Mouse (Mus musculus) retina, embryonic 14.5 days (tissue): Measurements from ENCODE around the gene Ndufb4.
"Not testable (repeated sequence)": the region's sequence is repeated elsewhere in the genome, so short reads cannot be mapped to it uniquely, and the experiment has no call there.

ENCODE experiments used
- DNase-seq: peaks from one replicate; pipeline ENCODE4 v3.0.0-alpha.2; 2015; ENCODE audit warnings: low spot score

Gene Ndufb4

DNA sequence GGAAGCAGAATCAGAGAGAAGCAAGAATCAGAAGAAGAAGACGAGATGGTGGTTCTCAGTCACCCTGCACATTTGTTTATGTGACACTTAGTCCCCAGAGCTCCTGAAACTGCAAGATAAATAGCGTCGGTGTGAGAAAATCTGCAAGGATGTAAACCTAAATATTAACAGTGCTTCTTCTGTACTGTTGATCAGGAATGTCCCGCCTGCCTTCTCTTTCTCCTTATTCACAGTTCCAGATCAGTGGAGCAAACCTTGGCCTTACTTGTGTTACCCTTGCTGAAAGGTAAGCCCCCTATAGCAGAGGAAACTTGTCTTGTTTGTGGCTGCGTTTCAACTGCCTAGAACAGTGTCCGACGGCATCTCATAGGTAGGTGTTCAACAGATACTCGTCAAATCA is 23.3 kb upstream of the Ndufb4 start:
- DNase-seq: no peak

DNA sequence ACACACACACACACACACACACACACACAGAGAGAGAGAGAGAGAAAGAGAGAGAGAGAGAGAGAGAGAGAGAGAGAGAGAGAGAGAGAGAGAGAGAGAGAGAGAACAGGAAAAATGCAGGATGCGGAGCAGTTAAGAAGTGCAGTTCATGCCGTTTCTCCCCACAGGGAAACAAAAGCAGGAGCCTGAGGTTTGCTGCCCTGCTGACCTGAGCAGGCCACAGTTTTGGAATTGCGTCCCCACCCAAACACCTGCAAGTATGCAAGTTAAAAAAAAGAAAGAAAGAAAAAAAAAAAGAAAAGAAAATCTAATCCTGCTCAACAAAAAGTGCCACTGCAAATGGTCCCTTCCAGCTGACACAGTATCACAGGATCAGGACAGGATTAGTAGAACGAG is 22.4 kb upstream of the Ndufb4 start:
- DNase-seq: no peak

DNA sequence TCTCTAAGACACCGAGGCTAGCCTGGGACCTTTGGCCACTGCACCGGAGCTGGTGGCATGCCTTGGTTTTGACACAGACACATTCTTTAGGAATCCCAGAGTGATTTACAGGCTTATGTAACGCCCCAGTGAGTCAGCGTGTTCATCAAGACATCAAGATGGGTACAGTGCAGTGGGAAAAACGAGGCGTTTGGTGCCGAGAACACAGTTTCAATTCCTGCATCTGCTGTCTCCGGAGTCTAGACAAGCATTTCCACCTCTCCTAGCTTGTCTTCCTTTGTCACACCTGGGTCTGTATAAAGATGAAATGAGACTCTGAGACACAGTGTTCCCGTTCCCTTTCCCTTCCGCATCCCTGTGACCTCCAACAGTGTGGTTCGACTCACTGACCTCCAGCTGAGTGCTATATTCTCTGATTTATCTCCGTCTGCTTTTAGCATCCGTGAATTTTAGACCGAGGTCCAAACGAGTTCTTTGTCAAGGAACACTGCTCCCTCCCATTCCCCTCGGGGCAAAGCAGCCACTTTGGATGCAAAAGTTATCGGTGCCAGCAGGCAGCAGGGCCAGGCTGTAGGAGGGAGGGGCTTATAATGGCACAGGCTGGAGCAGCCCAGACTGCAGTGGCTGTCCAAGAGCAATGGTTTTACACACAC is 21.9 kb upstream of the Ndufb4 start:
- DNase-seq: no peak

DNA sequence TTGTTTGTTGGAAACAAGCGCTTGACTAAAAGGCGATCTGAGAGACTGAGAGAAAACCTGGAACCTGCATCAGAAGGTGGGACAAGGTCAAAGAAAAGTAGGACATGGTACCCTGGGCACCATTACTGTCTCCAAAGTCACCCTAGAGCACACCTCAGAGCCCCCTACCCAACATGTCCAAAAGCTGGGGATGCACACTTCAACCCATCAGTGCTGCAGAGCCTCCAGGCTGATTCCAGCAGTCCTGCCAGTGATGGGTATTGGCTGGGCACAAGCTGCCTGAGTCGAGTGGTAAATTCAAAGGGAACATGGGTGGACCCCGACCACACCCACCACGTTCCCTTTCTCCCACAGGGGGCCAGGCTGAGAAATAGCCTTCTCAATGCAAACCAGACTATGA is 21.1 kb upstream of the Ndufb4 start:
- no peak for DNase-seq

DNA sequence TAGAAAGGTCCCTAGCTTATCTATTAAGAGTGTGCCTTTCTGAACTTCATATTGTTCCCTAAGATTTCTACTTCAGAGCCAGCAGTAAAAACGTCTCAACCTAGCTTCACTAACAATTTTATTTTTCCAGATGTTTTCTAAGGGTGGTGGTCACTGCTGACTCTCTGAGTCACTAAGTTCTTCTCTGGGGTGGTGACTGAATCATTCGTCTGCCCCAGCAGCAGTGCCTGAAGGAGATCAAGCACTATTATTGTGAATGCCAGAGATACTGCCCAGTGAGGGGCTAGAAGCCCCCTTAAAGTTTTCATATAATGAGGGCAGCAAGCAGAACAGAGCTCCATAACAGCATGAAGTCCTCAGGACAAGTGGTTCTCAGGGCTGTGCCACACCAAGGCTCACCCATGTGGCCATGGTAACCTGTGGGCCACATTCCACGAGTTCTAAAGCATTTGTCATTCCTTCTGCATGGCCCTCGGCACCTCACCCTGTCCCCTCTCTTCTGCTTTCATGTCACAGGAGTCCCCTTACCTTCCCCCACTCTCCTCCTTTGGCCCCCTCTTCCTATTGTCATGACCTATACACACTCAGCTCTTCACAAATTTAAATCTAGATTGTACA is 16.5 kb upstream of the Ndufb4 start:
- no peak for DNase-seq

DNA sequence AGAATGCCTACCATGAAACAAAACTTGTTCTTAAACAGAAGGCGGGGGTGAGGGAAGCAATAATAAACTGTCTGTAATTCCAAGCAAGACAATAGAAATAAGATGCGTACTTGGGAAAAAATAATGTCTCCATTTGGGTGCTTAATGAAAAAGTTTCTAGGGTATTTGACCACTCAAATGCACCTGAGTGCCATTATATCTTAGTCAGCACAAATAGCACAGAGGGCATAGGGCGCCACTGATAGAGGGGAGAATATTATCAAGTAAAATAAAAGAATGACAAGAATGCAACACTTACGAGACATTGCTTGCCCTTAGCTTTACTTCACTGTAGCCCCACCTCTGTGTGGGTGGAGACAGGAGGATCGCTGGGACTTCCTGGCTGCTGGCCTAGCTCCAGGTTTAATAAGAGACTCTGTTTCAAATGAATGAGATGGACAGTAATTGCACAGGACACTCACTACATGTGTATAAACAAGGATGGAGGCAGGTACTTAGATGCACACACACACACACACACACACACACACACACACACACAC is 11.2 kb upstream of the Ndufb4 start:
- DNase-seq: no peak

DNA sequence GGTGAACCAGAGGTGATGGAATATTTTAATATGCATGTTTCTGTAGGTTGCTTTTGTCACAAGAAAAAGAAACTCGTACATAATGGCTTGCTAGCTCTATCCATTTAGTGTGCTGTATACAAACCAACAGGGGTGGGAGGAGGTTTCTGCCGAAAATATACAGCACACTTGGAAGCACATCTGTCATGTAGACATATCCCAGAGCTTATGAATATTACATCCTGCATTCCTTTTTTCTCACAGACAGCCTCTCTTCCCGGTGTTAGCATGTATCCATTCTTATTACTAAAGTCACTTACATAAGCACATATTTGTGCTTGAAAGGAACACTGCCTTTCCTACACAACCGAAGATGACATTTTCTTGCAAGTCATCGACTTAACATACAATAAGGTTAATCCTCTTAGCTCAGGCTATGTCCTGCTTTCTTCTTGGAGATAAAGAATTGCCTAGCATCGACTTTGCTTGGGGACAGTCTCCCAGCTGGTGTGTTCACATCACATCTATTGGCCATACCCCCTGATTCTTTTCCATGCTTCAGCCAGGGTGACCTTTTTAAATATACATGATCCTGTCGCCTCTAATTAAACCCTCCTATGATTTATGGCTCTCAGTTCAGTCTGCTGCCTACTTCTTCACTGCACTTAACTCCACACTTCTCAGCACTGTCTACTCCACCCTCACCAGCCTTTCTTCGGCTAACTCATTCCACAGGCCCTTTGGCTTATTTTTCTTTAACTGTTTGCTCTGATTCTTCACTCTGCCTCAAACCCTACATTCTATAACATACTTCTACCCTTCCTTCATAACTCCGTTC is 9.6 kb upstream of the Ndufb4 start:
- DNase-seq: peak; percentile 58

DNA sequence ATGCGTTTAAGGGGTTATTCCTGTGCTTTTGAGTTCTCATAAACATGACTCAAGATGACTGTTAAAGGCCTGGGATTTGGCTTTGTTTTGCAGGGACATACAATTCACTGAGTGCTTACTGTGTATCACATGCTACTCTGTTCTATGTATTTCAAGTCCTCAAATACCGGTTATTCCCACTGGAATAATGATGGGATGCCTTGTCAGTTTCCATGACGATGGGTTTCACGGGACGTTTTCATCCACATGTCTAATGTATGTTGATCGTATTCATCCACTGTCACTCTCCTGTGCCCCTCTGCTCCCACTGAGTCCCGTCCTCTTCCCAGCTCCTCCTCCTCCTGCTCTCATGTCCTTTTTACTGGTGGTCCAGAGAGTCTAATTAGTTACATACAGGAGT is 2.5 kb upstream of the Ndufb4 start:
- no peak for DNase-seq

DNA sequence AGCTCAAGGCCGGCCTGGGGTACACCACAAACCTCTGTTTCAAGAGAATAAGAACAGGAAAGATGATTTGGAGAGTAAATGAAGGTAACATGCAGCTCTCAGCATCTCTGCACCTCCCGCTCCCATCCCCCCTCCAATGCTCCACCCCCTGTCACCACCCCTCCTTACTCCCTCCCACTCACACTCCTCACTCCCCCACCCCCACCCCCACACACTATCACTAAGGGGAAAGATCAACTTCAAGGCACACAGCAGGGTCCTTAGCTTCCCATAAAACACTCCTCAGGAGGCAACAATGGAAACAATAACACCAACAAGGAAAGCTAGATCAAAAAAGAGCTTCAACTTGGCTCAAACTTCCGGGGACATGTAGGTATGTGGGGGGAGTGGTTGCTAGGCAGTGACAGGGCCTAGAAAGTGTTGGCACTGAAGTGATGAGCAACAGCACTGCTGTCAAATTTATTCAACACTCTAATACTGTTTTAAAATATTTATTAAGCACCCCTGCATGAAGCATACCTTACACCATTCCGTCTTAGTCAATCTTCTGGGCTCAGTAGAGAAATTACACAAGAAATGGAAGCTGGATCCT is 1.6 kb upstream of the Ndufb4 start:
- no peak for DNase-seq

DNA sequence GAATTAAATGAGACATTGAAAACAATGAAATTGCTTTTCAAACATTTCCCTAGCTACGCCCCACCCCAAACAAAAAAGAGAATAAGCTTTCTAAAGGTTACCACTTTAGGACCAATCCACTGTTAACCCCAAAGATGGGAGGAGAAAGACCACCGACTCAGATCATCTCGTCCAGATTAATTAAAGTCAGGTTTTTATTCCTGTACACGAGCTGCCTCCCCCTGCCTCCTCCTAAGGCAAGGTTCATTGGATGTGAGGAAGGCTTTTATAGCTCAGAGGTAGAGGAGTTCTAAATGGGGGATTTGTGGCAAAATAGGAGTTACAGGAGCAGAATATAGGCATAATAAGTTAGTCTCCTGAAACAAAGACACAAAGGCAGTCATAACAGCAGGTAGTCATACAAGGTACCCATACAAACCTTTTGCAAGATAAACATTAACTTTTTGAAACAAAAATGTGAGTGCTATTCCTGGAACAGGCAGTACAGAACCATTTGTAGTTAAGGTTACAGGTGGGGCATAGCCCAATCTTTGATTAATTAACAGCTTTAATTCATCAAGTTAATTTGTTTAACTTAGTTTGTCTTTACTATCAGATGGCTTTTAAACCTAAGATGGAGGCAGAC is 690 bp upstream of the Ndufb4 start:
- DNase-seq: no peak

DNA sequence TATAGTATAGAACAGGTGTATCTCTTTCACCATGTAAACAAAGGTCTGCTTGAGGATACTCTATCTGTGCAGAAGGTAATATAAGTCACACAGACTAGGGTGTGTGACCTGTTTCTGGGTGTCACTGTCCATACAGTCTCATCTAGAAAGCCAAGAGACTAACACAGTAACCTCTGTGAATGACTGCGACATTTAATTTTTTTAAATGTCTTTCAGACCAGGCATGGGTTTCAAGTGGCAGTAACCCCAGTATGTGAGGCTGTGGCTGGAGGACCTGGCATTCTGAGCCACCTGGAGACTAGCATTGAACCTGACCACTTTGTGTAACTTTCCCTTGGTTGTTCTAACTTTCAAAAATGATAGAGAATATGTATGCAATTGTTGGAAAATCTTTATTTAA is 1.2 kb downstream of the Ndufb4 start:
- DNase-seq: no peak

DNA sequence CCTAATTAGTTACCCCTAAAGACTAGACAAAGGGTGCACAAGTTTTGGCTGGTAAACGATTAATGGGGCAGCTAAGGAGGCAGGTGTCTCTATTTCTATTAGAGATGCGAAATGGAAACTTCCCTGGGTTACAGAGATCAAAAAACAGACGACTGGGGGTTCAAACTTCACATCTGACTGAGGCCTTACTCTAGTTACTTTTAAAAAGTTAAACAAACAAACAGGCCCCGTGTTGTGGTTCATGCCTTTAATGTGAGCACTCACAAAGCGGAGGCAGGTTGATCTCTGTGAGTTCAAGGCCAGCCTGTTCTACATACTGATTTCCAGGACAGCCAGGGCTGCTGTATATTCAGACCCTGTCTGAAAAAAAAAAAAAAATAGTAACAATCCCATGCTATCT is 1.6 kb downstream of the Ndufb4 start:
- DNase-seq: no peak

DNA sequence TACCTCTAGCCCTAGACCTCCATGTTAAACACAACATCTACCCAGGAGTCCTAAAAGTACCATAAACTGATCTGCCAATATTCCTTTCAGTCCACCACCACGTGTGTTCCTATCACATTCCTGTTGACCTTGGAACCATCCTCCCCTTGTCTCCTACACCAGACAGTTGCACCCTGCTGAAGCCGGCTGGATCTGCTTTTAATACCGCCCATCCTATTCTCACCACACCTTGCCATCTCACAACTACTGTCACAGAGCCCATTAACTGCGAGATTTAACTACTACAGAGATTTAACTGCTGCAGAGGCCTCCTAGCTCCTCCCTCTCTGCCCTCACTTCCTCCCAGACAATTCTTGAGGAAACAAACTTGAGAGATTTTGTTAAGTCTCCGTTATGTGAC is 2.8 kb downstream of the Ndufb4 start:
- no peak for DNase-seq

DNA sequence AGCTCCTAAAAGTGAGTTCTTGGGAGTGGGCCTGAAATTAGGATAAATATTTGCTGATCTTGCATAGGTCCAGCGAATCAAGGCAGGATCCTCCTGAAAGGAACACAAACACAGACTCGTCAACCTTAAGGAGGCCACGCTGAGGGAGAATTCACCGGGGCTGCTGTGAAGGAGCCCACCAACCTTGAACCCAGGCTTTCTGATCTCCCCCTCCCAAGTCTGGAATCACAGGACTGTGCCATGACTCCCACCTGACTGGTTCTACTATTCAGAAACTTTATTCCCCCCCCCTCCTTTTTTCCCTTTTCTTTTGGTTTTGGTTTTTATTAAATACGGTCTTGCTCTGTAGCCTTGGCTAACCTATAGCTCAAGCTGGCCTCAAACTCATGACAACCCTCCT is 5.2 kb downstream of the Ndufb4 start:
- no peak for DNase-seq

DNA sequence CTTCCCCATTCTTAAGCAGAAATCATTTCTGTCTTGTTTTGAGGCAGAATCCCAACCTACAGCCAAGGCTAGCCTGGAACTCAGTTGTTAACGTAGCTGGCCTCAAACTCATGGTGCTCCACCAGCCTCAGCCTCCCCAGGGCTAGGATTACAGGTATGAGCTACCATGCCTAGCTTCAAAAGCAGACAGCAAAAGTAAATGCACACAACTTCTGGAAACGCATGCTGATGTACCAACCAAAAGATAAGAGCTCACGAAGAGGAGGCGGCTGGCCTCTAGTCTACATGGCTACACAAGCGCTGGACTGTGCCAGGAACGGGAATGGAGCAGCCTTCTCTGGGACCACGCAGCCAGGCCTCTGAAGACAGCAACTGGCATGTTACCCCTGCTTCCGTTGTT is 6.3 kb downstream of the Ndufb4 start:
- no peak for DNase-seq

DNA sequence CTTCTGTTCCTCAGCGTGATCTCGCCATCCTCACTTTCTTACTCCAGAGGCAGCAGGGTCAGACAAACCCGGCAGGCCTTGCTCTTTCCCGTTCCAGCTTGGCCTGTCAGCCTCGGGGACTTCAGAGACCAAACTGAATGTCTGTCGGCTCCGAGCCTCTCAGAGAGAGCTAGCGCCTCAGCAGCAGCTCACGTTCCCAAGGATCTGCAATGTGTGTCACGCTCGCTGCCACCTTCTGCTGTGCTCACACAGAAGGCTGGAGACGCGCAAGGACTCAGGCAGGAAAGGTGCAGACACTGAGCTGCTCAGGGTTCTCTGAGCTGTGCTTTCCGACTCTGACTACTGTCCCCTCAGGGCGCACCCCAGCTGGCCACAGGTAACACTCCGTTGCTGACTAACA is 7.2 kb downstream of the Ndufb4 start:
- no peak for DNase-seq

DNA sequence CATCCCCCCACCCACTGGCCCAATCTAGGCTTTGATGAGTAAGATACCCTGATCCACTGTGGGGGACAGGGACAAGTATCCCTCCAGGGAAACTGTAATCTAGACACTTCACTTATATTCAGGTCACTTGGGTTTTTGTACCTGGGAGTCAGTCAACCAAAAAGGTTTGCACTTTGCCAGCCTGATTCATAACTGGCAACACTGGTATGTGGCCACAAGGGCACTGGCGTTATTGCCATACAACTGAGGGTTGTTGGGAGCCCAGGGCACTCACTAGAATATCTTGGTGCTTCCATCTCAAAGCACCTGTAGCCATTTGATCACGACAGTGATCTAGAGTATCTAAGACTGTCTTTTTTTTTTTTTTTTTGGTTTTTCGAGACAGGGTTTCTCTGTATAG is 8.5 kb downstream of the Ndufb4 start:
- DNase-seq: no peak

DNA sequence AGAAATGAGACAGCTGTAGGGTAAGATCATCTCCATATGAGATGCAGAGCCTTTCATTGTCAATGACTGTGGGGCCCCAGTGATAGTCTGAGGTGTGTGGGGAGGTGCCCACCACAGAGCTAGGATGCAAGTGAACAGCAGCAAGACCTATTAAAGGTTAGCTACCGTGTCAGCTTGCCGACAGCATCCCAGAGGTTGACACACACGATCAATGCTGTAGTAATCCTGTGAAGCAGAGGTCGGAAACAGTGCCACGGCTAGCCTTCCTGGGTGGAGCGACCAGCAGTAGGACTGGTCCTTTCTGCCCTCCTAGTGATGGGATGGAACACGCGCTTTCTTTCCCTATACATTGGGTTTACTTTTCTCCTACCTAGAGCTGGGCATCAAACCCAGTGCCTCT is 9.0 kb downstream of the Ndufb4 start:
- no peak for DNase-seq

DNA sequence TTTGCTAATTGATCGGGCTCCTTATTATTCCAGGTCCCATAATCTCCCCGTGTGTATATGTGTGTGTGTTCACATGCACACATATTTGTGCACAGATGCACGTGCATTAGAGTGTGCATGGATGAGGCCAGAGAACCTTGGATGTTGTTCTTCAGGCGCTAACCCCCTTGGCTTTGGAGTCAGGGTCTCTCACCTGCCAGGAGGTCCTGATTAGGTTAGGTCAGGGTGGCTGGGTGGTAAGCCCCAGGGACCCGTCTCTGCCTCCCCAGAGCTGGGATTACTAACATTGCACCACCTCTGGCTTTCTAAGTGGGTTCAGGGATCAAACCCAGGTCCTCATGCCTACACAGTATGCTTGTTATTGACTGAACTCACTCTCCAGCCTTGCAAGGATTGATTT is 9.8 kb downstream of the Ndufb4 start:
- DNase-seq: no peak

DNA sequence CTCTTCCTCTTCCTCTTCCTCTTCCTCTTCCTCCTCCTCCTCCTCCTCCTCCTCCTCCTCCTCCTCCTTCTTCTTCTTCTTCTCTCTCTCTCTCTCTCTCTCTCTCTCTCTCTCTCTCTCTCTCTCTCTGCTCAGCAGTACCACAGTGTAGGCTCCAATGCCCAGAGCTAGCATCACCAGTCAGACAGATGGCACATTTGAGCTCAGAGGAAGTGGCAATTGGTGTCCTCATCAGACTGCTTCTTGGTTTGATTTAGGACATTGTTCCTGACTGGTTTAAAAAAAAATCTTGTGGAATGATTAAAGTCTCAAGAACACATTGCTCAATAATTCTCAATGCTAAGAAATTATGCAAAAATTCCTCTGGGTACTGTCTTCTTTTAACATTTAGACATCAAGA is 13.7 kb downstream of the Ndufb4 start:
- DNase-seq: not testable (repeated sequence)

DNA sequence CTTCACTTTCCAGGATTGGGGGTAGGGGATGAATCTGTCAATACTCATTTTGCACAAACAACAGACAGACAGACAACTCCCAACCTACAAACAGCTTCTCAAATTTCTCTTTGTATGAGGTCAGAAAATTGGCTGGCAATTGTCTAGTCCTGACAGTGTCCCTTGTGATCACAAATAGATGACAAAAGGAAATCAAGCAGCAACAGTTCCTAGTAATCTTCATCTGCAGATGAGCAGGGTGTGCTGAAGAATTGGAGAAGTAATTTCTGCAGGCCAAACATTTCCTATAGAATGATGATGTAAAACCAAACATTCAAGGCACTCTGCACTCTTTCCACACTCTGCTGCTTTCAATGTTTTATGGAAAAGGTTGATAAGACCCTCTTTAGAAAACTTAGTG is 16.5 kb downstream of the Ndufb4 start:
- DNase-seq: no peak

DNA sequence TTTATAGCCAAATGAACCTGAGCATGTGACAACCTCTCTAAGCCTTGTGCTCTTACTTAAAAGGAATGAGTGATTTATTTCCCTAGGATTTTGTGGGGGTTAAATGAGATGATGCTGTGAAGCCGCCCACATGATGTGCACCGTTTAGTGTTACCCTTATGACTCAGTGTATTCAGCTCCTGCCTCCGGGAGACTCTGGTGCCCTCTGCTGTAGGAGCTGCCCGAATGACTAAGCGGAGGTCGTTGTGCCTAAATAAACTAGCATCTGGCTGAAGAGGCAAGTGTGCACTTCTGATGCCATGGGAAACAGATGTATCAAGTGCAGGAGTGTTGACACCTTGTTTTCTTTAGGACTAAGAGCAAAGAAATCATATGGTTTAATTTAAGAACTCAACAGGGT is 18.1 kb downstream of the Ndufb4 start:
- no peak for DNase-seq
